Mouse (Mus musculus) spleen, adult 2 months (tissue): ENCODE data around the gene Pls3.

ENCODE experiments used
- CTCF ChIP-seq: fragments of 200-500 bp; IDR thresholded peaks from 2 replicates; pipeline ENCODE4 v1.5.1; 2011; ENCODE audit warnings: mild to moderate bottlenecking, inconsistent platforms; ENCODE audit not compliant: insufficient read depth, insufficient read length, insufficient replicate concordance; ENCODE audit errors: extremely low read depth
- POLR2A ChIP-seq: fragments of 200-500 bp; IDR thresholded peaks from 2 replicates; pipeline ENCODE4 v1.6.1; 2011; ENCODE audit warnings: low read depth, low read length, inconsistent platforms

DNA sequence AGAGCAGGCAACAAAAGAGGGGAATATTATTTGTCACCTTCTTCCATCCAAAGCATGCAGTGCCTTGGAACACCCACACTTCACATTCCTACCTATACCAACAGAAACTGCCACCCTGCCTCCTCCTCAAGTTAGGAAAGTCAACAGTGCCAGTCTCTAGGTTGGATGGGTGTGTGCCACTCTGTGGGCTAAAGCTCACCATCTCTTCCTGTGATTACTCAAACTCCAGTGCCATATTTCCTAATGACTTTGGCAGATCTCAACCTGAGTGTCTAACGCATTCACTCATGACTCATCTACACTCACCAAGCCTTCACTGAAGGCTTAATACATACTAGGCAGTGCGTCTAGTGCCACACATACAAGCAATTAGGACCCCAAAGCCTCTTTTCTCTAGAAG lies 40.7 kb downstream of the Pls3 start:
- TF ChIP-seq CTCF (no peak), POLR2A (no peak)
